Mouse (Mus musculus) adipocyte (in vitro differentiated cells): ENCODE data around the gene Tubgcp5.

Experiments
- DNase-seq: peaks from one replicate; pipeline ENCODE4 v3.0.0-alpha.2; 2016; ENCODE audit warnings: low spot score

Gene Tubgcp5

GRCm38 (mm10) chr7:55852787-55853186, 58.8 kb downstream of the Tubgcp5 start:
- DNase-seq, result no peak

GRCm38 (mm10) chr7:55855597-55855996, 61.6 kb downstream of the Tubgcp5 start:
- DNase-seq, result peak; percentile 17

DNA sequence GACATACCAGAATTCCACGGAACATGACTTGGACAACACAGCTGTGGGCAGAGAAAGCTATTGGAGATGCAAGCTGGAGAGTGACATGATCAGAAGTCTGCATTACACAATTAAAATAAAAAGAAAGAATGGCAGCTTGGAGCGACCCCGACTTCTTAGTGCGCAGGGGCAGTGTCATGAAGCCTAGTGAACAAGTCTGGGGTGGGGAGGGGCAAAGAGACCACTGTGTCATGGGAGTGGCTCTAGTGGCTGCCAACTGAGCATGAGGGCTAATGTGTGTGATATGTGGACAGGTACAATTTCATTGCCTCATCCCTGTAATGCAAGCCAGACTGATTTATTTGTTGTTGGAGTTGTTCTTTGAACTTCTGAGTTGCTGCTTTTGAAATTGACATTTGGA, 62.8 kb downstream of the Tubgcp5 start:
- no peak for DNase-seq

DNA sequence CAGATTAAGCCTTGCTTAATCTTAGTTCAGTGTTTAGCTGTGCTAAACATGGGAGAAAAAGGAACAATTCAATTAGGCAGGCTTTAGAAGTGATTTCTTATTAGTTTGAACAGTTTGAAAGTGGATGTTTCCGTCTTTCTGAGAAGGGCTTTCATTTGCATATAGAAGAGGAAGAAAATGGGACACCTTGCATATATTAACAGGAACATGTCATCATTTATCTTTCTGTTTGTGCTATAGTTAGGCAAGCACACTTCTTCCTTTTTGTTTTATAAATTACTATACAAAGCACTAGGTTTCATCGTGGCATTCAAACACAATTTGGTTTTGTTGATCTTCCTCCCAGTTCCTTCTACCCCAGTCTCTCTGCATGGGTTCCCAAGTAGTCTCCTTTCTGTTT, 63.8 kb downstream of the Tubgcp5 start:
- no peak for DNase-seq

DNA sequence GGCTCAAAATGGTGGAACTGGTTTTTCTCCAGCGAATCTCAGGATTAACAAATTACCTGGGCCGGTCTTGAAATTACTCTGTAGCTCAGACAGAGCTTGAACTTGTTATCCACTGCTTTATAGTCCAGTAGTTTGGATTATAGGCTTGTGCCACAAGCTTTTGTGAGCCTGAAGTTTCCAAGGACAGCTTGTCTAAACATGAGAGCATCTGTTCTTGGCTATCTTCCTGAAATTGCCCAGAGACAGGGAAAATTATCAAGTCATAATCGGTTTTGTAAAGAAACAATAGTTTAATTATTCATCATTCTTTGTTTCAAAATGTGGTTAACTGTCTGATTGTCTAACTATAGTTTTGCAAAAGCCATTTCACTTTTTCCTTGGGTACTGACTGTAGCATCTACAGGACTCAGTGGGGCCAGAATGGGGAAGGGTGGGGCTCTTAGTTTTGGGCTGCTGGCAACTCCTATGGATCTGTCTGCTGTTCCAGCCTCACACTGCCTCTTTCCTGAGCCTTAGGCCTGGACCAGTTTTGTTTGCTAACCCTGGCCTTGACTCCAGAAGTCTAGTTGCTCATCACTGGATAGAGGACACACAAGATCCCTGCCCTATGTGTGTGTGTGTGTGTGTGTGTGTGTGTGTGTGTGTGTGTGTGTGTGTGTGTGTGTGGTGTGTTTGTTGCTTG, 65.0 kb downstream of the Tubgcp5 start:
- no peak for DNase-seq

GRCm38 (mm10) chr7:55859518-55859872, 65.5 kb downstream of the Tubgcp5 start:
- no peak for DNase-seq

DNA sequence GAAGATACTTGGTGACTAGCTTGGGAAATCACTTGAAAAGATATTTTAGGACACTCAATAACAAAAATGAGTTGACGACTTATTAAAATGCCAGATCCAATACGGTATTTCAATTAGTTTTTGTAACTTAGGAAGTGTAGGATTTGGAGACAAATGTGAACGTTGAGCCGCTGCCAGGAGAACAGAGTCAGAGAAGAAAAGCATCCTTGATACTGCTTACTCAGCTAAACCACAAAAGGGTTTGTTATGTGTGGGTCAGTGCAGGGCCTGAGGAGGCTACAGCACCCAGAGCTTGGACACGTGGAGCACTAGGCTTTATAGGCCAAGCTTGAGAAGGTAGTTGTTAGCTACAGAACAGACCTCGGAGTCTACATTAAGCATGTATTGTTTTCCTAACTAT, 66.0 kb downstream of the Tubgcp5 start:
- no peak for DNase-seq

GRCm38 (mm10) chr7:55861175-55861574, 67.2 kb downstream of the Tubgcp5 start:
- DNase-seq, result no peak

DNA sequence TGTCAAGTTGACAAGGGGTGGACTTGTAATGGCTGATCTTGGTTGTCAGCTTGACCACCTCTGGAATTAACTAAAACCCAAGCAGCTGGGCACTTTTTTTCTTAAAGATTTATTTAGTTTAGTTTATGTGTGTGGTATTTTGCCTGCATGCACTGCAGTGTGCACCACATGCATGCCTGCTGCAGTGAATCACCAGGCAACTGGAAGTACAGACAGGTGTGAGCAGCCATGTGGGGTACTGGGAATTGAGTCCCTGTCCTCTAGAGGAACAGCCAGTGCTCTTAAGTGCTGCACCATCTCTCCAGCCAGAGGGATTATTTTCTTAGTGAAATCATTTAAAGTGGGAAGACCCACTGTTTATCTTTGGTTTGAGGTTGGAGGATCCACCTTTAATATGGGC, 71.1 kb downstream of the Tubgcp5 start:
- DNase-seq, result no peak

- DNase-seq, result no peak
These were observed 71.9 kb downstream of the Tubgcp5 start for GRCm38 (mm10) chr7:55865750-55866416.

GRCm38 (mm10) chr7:55868247-55868646, 74.3 kb downstream of the Tubgcp5 start:
- DNase-seq, result no peak

DNA sequence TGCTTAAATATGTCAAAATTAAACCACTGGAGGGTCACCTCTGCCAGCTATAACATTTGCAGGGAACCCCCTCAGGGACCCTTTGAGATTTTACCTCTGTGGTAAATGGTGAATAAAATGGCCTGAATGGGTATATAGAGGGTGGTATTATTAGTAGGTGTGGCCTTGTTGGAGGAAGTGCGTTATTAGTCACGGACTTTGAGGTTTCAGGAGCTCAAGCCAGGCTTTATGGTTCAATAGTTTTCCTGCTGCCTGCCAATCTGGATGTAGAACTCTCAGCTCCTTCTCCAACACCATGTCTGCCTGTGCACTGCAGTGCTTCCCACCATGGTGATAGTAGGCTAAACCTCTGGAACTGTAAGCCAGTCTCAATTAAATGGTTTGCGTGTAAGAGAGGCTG, 75.3 kb downstream of the Tubgcp5 start:
- no peak for DNase-seq

- no peak for DNase-seq
These were observed 76.5 kb downstream of the Tubgcp5 start for GRCm38 (mm10) chr7:55870340-55871020.

GRCm38 (mm10) chr7:55871476-55871875, 77.5 kb downstream of the Tubgcp5 start:
- DNase-seq, result no peak

- DNase-seq, result no peak
These were observed 80.7 kb downstream of the Tubgcp5 start for GRCm38 (mm10) chr7:55874703-55875102.

DNA sequence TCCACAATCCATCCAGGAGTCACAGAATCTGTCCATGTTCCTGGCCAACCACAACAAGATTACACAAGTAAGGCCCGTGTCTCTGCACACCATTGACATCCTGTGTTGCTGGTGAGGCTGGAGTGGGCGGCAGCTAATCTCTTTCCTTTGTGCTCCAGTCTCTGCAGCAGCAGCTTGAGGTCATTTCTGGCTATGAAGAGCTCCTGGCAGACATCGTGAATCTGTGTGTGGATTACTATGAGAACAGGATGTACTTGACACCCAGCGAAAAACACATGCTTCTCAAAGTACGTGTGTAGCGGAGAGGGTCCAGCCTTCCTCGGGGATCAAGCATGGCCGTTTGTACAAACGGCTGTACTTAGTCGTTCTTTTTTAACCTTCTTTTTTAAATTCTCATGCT, 83.8 kb downstream of the Tubgcp5 start:
- no peak for DNase-seq

GRCm38 (mm10) chr7:55880882-55881281, 86.9 kb downstream of the Tubgcp5 start:
- DNase-seq, result no peak
